Mouse (Mus musculus) heart, embryonic 16.5 days (tissue): ENCODE results near the gene Fbxo48. TPM values are rescaled to one million over a fixed set of nuclear protein-coding genes. Genes with fewer than 3 reads are reported as not detected.

Experiments used
- ATAC-seq: fragments of 200-750 bp; cut with Nextera tagmentation; replicated peaks from 2 replicates; pipeline ENCODE4 v1.8.0; 2017; ENCODE audit warnings: moderate number of reproducible peaks; ENCODE audit not compliant: insufficient read depth, low FRiP score; ENCODE audit errors: extremely low read depth
- H3K27ac ChIP-seq: fragments of 300-500 bp; sonication (generic); 2 replicates; pipeline ENCODE4 v1.5.1; 2014; ENCODE audit warnings: mild to moderate bottlenecking, low read length, control low read depth, moderate library complexity
- H3K27me3 ChIP-seq: fragments of 300-500 bp; sonication (generic); 2 replicates; pipeline ENCODE4 v1.6.1; 2014; ENCODE audit warnings: low read length, mixed read lengths; ENCODE audit not compliant: control insufficient read depth, insufficient read depth
- H3K36me3 ChIP-seq: fragments of 300-500 bp; sonication (generic); 2 replicates; pipeline ENCODE4 v1.6.1; 2014; ENCODE audit not compliant: control insufficient read depth, insufficient read depth
- H3K4me1 ChIP-seq: fragments of 300-500 bp; sonication (generic); 2 replicates; pipeline ENCODE4 v1.6.1; 2014; ENCODE audit warnings: low read length, mixed read lengths; ENCODE audit not compliant: control insufficient read depth, insufficient read depth
- H3K4me2 ChIP-seq: fragments of 300-500 bp; sonication (generic); 2 replicates; pipeline ENCODE4 v1.6.1; 2014; ENCODE audit warnings: low read depth, mild to moderate bottlenecking, control low read depth, low read length
- H3K4me3 ChIP-seq: fragments of 300-500 bp; sonication (generic); 2 replicates; pipeline ENCODE4 v1.5.1; 2014; ENCODE audit warnings: mild to moderate bottlenecking, control low read depth, low read length
- H3K9ac ChIP-seq: fragments of 300-500 bp; sonication (generic); 2 replicates; pipeline ENCODE4 v1.6.1; 2014; ENCODE audit warnings: low read length, control low read depth
- H3K9me3 ChIP-seq: fragments of 300-500 bp; sonication (generic); replicated peaks from 2 replicates; pipeline ENCODE4 v1.6.1; 2016; ENCODE audit warnings: low read length; ENCODE audit not compliant: control insufficient read depth
- WGBS: fragments of 180-500 bp; shearing (Covaris S2); extraction: QIAGEN DNeasy Blood & Tissue Kit; methylation state at CpG from one replicate; pipeline ENCODE4 v1.1.7; 2014; 5-methylcytosine and 5-hydroxymethylcytosine counted together
- polyA plus RNA-seq: library from polyadenylated mRNA; unstranded; fragments of >200 nt; fragmentation: Nextera tagmentation; extraction: Ambion mirVana; gene quantifications from 2 replicates; pipeline ENCODE4 v1.2.1, GENCODE M21; 2015

The Fbxo48 gene
- polyA plus RNA-seq, 1 experiment from 2014 or later: 0.88 TPM

- Histone ChIP-seq H3K36me3 (no peaks in the 10 kb centered on the region), H3K4me3 (no peak overlapping the region), H3K4me1 (no peaks in the 10 kb centered on the region), H3K27me3 (no peaks in the 10 kb centered on the region), H3K9me3 (no peaks in the 10 kb centered on the region), H3K9ac (no peak overlapping the region), H3K4me2 (no peak overlapping the region), H3K27ac (no peak overlapping the region)
- 74% methylated on average over 7 of the region's 7 CpGs for WGBS
- ATAC-seq: no peak
Measured at GRCm38 (mm10) chr11:17002739-17003373, 51.7 kb downstream of the Fbxo48 start.

GRCm38 (mm10) chr11:17003757-17004156 is 52.6 kb downstream of the Fbxo48 start:
- H3K9ac ChIP-seq: no peak overlapping the region
- no peak overlapping the region for H3K4me3 ChIP-seq
- WGBS: 70% methylated on average over 3 of the region's 3 CpGs
- no peak overlapping the region for H3K27ac ChIP-seq
- H3K36me3 ChIP-seq: no peaks in the 10 kb centered on the region
- no peak overlapping the region for H3K4me2 ChIP-seq
- no peaks in the 10 kb centered on the region for H3K4me1 ChIP-seq
- no peaks in the 10 kb centered on the region for H3K9me3 ChIP-seq
- no peaks in the 10 kb centered on the region for H3K27me3 ChIP-seq
- no peak for ATAC-seq

Other genes starting within 250 kb of the Fbxo48 start
- gene Egfr, start 199.2 kb upstream of the Fbxo48 start, polyA plus RNA-seq: 3.3 and 5.3 TPM in 2 replicates
- 11.2 and 12.3 TPM in 2 replicates for gene Cnrip1, start 100.2 kb downstream of the Fbxo48 start, polyA plus RNA-seq
- 2.3 and 3.0 TPM in 2 replicates for gene Plek, start 101.0 kb downstream of the Fbxo48 start, polyA plus RNA-seq
- 73.5 and 86.5 TPM in 2 replicates for gene Ppp3r1, start 207.9 kb downstream of the Fbxo48 start, polyA plus RNA-seq
- 18.3 and 23.2 TPM in 2 replicates for gene Wdr92, start 230.7 kb downstream of the Fbxo48 start, polyA plus RNA-seq